Mouse (Mus musculus) testis, adult 2 months (tissue): ENCODE results near the gene Lmtk2. TPM values are rescaled to one million over a fixed set of nuclear protein-coding genes. Genes with fewer than 3 reads are reported as not detected.

Experiments used
- H3K27ac ChIP-seq: fragments of 200-500 bp; 2 replicates; pipeline ENCODE4 v1.5.1; 2012; ENCODE audit warnings: low read depth, low read length; ENCODE audit not compliant: control insufficient read depth, insufficient read depth
- H3K27me3 ChIP-seq: fragments of 200-500 bp; 2 replicates; pipeline ENCODE4 v1.6.1; 2012; ENCODE audit warnings: mild to moderate bottlenecking, low read length, moderate library complexity; ENCODE audit not compliant: control insufficient read depth, insufficient read depth
- H3K36me3 ChIP-seq: fragments of 200-500 bp; 2 replicates; pipeline ENCODE4 v1.6.1; 2012; ENCODE audit warnings: mild to moderate bottlenecking, low read length; ENCODE audit not compliant: control insufficient read depth, insufficient read depth
- H3K4me1 ChIP-seq: fragments of 200-500 bp; 2 replicates; pipeline ENCODE4 v1.6.1; 2012; ENCODE audit warnings: low read length; ENCODE audit not compliant: control insufficient read depth, insufficient read depth
- H3K4me3 ChIP-seq: fragments of 200-500 bp; 2 replicates; pipeline ENCODE4 v1.5.1; 2012; ENCODE audit warnings: low read depth, mild to moderate bottlenecking, low read length, moderate library complexity, mixed read lengths; ENCODE audit not compliant: control insufficient read depth
- CTCF ChIP-seq: fragments of 200-500 bp; IDR thresholded peaks from 2 replicates; pipeline ENCODE4 v1.5.1; 2012; ENCODE audit warnings: low read depth, mild to moderate bottlenecking, inconsistent platforms, low read length, moderate library complexity; ENCODE audit not compliant: control insufficient read depth, insufficient read depth, insufficient replicate concordance
- POLR2A ChIP-seq: fragments of 200-500 bp; IDR thresholded peaks from 2 replicates; pipeline ENCODE4 v1.6.1; 2012; ENCODE audit warnings: low read depth, mild to moderate bottlenecking, inconsistent platforms, low read length, moderate library complexity; ENCODE audit not compliant: control insufficient read depth
- polyA plus RNA-seq: library from polyadenylated mRNA; depleted of rRNA; stranded (reverse); fragments of >200 nt; gene quantifications from 2 replicates; pipeline ENCODE4 v1.2.3, GENCODE M21; 2012

Gene Lmtk2
- polyA plus RNA-seq, 1 experiment = 11.3 TPM

- H3K27me3 ChIP-seq = no peaks in the 10 kb centered on the region
- peaks cover 1% of the 10 kb centered on the region; the same call in 1 of the 2 replicates for H3K36me3 ChIP-seq
- H3K27ac ChIP-seq = no peak overlapping the region
- H3K4me1 ChIP-seq = peaks cover 4% of the 10 kb centered on the region
- TF ChIP-seq CTCF = no peak
- TF ChIP-seq POLR2A = no peak
- H3K4me3 ChIP-seq = no peak overlapping the region
Observed at GRCm38 (mm10) chr5:144218061-144218460, 117.8 kb downstream of the Lmtk2 start.

GRCm38 (mm10) chr5:144219306-144219705 lies 119.1 kb downstream of the Lmtk2 start:
- TF ChIP-seq CTCF = no peak
- TF ChIP-seq POLR2A = no peak
- Histone ChIP-seq H3K27ac (no peak overlapping the region), H3K4me1 (peaks cover 7% of the 10 kb centered on the region), H3K4me3 (no peak overlapping the region), H3K27me3 (no peaks in the 10 kb centered on the region), H3K36me3 (no peaks in the 10 kb centered on the region)

GRCm38 (mm10) chr5:144219936-144220335 lies 119.7 kb downstream of the Lmtk2 start:
- TF ChIP-seq CTCF (no peak), POLR2A (no peak)
- Histone ChIP-seq H3K27me3 (no peaks in the 10 kb centered on the region), H3K4me1 (peaks cover 9% of the 10 kb centered on the region), H3K27ac (no peak overlapping the region), H3K36me3 (no peaks in the 10 kb centered on the region), H3K4me3 (no peak overlapping the region)

- H3K27me3 ChIP-seq = no peaks in the 10 kb centered on the region
- peaks cover 13% of the 10 kb centered on the region for H3K4me1 ChIP-seq
- TF ChIP-seq POLR2A (no peak), CTCF (no peak)
- no peaks in the 10 kb centered on the region for H3K36me3 ChIP-seq
- H3K27ac ChIP-seq = peak overlapping the region; percentile 62
- no peak overlapping the region for H3K4me3 ChIP-seq
Observed at GRCm38 (mm10) chr5:144221305-144221704, 121.1 kb downstream of the Lmtk2 start.

- peak overlapping the region; percentile 98 for H3K4me3 ChIP-seq
- H3K27me3 ChIP-seq = no peaks in the 10 kb centered on the region
- H3K4me1 ChIP-seq = peaks cover 13% of the 10 kb centered on the region
- TF ChIP-seq CTCF = no peak
- TF ChIP-seq POLR2A = no peak
- H3K36me3 ChIP-seq = no peaks in the 10 kb centered on the region
- peak overlapping the region; percentile 83 for H3K27ac ChIP-seq
Observed at GRCm38 (mm10) chr5:144222811-144223502, 122.7 kb downstream of the Lmtk2 start.

- no peaks in the 10 kb centered on the region for H3K36me3 ChIP-seq
- TF ChIP-seq POLR2A = peak; percentile 71; the same call in 1 of the 2 replicates
- TF ChIP-seq CTCF = no peak
- peak within 1 kb of the TSS; percentile 83 for H3K27ac ChIP-seq
- H3K4me3 ChIP-seq = peak within 1 kb of the TSS; percentile 98
- H3K27me3 ChIP-seq = no peaks in the 10 kb centered on the region
- peaks cover 13% of the 10 kb centered on the region for H3K4me1 ChIP-seq
Observed at GRCm38 (mm10) chr5:144223503-144223862, 123.2 kb downstream of the Lmtk2 start, which contains the start of gene Tecpr1. Tecpr1 (minus strand) TSS chr5:144223615.

GRCm38 (mm10) chr5:144223899-144224816 lies 123.9 kb downstream of the Lmtk2 start:
- Histone ChIP-seq H3K4me1 (peaks cover 13% of the 10 kb centered on the region), H3K27ac (peak overlapping the region; percentile 83), H3K4me3 (peak overlapping the region; percentile 98), H3K27me3 (no peaks in the 10 kb centered on the region), H3K36me3 (no peaks in the 10 kb centered on the region)
- no peak for TF ChIP-seq CTCF
- no peak for TF ChIP-seq POLR2A
